Mouse (Mus musculus) small intestine, adult 2 months (tissue): Measurements from ENCODE around the gene 2010111I01Rik.

Source experiments
- CTCF ChIP-seq: fragments of 200-500 bp; IDR thresholded peaks from 2 replicates; pipeline ENCODE4 v1.5.1; 2012; ENCODE audit warnings: low read depth, mild to moderate bottlenecking, control low read depth, inconsistent platforms, low read length, moderate library complexity, mixed read lengths; ENCODE audit not compliant: insufficient replicate concordance, insufficient read length; ENCODE audit errors: extremely low read depth
- POLR2A ChIP-seq: fragments of 200-500 bp; IDR thresholded peaks from 2 replicates; pipeline ENCODE4 v1.6.1; 2012; ENCODE audit warnings: low read depth, mild to moderate bottlenecking, control low read depth, inconsistent platforms, low read length, moderate library complexity

DNA sequence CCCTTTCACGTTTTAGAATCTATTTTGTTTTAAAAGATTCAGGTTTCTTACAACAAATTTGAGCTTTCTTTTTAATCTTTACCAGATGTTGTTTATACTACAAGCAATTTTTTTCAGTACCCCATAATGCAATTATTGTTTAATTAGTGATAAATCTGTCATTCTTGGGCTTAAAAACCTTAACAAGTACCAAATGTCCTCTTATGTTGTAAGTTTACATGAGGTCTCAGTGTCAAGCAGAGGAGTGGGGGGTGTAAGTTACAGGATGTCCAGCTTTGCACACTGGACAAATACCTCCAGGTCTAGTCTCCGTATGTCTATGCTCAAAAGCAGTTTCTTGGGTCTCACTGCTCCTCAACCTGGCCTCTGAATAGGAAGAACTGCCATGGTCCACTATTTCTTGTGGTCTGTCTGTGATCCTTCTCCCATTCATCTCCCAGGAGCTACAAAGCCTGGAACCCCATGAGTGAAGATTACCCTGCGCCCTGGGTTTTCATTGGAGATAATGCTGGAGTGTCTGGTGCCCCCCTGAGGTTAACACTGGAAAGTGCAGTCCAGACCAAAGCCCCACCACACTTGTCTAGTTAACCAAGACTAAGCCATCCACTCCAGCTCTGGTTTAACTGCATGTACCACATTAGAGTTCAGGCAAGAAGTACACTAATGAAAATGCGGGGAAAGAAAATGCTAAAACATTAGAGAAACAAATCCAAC lies 370.9 kb downstream of the 2010111I01Rik start:
- TF ChIP-seq POLR2A (no peak), CTCF (peak; percentile 59; the same call in 1 of the 2 replicates)
